In genomic region chr9:88326930-88327901, GRCm38 (mm10) we compare ENCODE assay signal across 8 mouse cellular contexts. TPM values are rescaled to one million over a fixed set of nuclear protein-coding genes. Genes with fewer than 3 reads are reported as not detected.
DNase-seq lines count a peak whose midpoint lies in the region; ATAC-seq and TF ChIP-seq lines count a peak whose summit lies in the region.

TSS of gene Nt5e (plus strand) at chr9:88327197.

- DNase-seq in cerebellum, adult 11-12 months: peak; percentile 75
- peak; percentile 71 for DNase-seq in forebrain, postnatal 0 days
- DNase-seq in heart, postnatal 25 days (ENCODE audit: low spot score): peak; percentile 68
- peak; percentile 55 to 80 for DNase-seq in layer of hippocampus, adult 18-20 months (ENCODE audit: low spot score in 2 of 2)
- peak; percentile 80 to 83 for DNase-seq in lung, adult 18-20 months
- DNase-seq in thymus, postnatal 0 days (ENCODE audit: low spot score): peak; percentile 11

- H3K4me3 ChIP-seq in E14TG2a.4 (replicated peaks; ENCODE audit: low read length): peak within 1 kb of the TSS; percentile 78
- peak within 1 kb of the TSS; percentile 52 for H3K4me3 ChIP-seq in forebrain, postnatal 0 days (ENCODE audit: low read depth, low read length)
- H3K4me3 ChIP-seq in neural tube, embryonic 15.5 days (replicated peaks): peak within 1 kb of the TSS; percentile 65

- H3K36me3 ChIP-seq in E14TG2a.4 (ENCODE audit: insufficient read depth, low read length): no peaks in the 10 kb centered on the region
- H3K36me3 ChIP-seq in forebrain, postnatal 0 days (ENCODE audit: insufficient read depth): no peaks in the 10 kb centered on the region
- H3K36me3 ChIP-seq in neural tube, embryonic 15.5 days: no peaks in the 10 kb centered on the region

- ATAC-seq in forebrain, postnatal 0 days: peak; percentile 89
- ATAC-seq in neural tube, embryonic 15.5 days (ENCODE audit: low FRiP score): peak; percentile 90

- peak within 1 kb of the TSS; percentile 60 for H3K9ac ChIP-seq in forebrain, postnatal 0 days
- peak within 1 kb of the TSS; percentile 53 for H3K9ac ChIP-seq in neural tube, embryonic 15.5 days (replicated peaks)

- no peak within 1 kb of the TSS for H3K27ac ChIP-seq in forebrain, postnatal 0 days (ENCODE audit: low read depth, low read length)
- H3K27ac ChIP-seq in neural tube, embryonic 15.5 days (replicated peaks): no peak within 1 kb of the TSS

- H3K4me1 ChIP-seq in E14TG2a.4 (replicated peaks; ENCODE audit: low read depth, low read length): peaks cover 37% of the 10 kb centered on the region
- no peaks in the 10 kb centered on the region for H3K4me1 ChIP-seq in forebrain, postnatal 0 days (ENCODE audit: insufficient read depth)
- peaks cover 16% of the 10 kb centered on the region for H3K4me1 ChIP-seq in neural tube, embryonic 15.5 days

- H3K9me3 ChIP-seq in E14TG2a.4 (ENCODE audit: low read length): peaks cover 18% of the 10 kb centered on the region
- no peaks in the 10 kb centered on the region for H3K9me3 ChIP-seq in forebrain, postnatal 0 days (ENCODE audit: low read length)
- no peaks in the 10 kb centered on the region for H3K9me3 ChIP-seq in neural tube, embryonic 15.5 days (replicated peaks)

- peak within 1 kb of the TSS; percentile 94 for H3K4me2 ChIP-seq in forebrain, postnatal 0 days (ENCODE audit: low read depth)
- peak within 1 kb of the TSS; percentile 99 for H3K4me2 ChIP-seq in neural tube, embryonic 15.5 days

- H3K27me3 ChIP-seq in E14TG2a.4 (ENCODE audit: insufficient read depth, low read length): peaks cover 79% of the 10 kb centered on the region
- H3K27me3 ChIP-seq in forebrain, postnatal 0 days (ENCODE audit: insufficient read depth, low read length): no peaks in the 10 kb centered on the region; the same call in 1 of the 2 replicates
- peaks cover 30% of the 10 kb centered on the region for H3K27me3 ChIP-seq in neural tube, embryonic 15.5 days (replicated peaks)

- no peak for TF ChIP-seq CTCF in E14TG2a.4 (conservative IDR thresholded peaks at IDR 0.05; ENCODE audit: low read length)
- no peak; the same call in 1 of the 2 replicates for TF ChIP-seq CTCF in forebrain, postnatal 0 days (IDR thresholded peaks at IDR 0.05; ENCODE audit: low read depth)

- WGBS in forebrain, postnatal 0 days: 2% methylated on average over 62 of the region's 66 CpGs
- under 1% methylated on average over 64 of the region's 66 CpGs for WGBS in neural tube, embryonic 15.5 days

- intact Hi-C loops in heart, postnatal 25 days (cut with DNase I): loop anchor here (5.0 kb wide), 2 partner anchors 35 to 70 kb away; no protein-coding TSS in a partner anchor

RNA-seq across cellular contexts. Expression of gene Nt5e, which starts in this region (rescaled TPM):
- 3.8 and 5.3 TPM in 2 replicates for total RNA-seq in forebrain, postnatal 0 days (2014; rRNA removed)
- 1.4 and 1.5 TPM in 2 replicates for polyA plus RNA-seq in forebrain, postnatal 0 days (2015; fragmentation: Nextera tagmentation; extraction: Ambion mirVana)
- 10 to 100 TPM; 13.3 to 13.9 TPM for total RNA-seq in heart, postnatal 25 days (2021)
- 1 to 10 TPM; 2.7 to 3.7 TPM for total RNA-seq in layer of hippocampus, adult 18-20 months (2021)
- 1.1 and 1.2 TPM in 2 replicates for polyA plus RNA-seq in neural tube, embryonic 15.5 days (2015; fragmentation: Nextera tagmentation; extraction: Ambion mirVana)
- polyA plus RNA-seq in thymus, postnatal 0 days (2015; fragmentation: Nextera tagmentation; extraction: Ambion mirVana): 1.2 and 1.5 TPM in 2 replicates

Comparison
In these comparisons a context has a peak if more than half of its experiments do, and no peak if none do; other contexts are left out.
1. DNase-seq: peak in every context shown above with its lines; median percentile 82 in lung, adult 18-20 months; 75 in cerebellum, adult 11-12 months; 71 in forebrain, postnatal 0 days; 68 in heart, postnatal 25 days; 68 in layer of hippocampus, adult 18-20 months; 11 in thymus, postnatal 0 days.